Mouse (Mus musculus): ENCODE data around the gene Gdpd1. TPM values are rescaled to one million over a fixed set of nuclear protein-coding genes. Genes with fewer than 3 reads are reported as not detected.

Gdpd1 gene
- 214 TPM for polyA plus RNA-seq (2014; fragmentation: Illumina TruSeq; extraction: RNeasy Lipid Tissue Mini Kit (QIAGEN cat#74804); ENCODE audit: low read depth, low replicate concordance)

DNA sequence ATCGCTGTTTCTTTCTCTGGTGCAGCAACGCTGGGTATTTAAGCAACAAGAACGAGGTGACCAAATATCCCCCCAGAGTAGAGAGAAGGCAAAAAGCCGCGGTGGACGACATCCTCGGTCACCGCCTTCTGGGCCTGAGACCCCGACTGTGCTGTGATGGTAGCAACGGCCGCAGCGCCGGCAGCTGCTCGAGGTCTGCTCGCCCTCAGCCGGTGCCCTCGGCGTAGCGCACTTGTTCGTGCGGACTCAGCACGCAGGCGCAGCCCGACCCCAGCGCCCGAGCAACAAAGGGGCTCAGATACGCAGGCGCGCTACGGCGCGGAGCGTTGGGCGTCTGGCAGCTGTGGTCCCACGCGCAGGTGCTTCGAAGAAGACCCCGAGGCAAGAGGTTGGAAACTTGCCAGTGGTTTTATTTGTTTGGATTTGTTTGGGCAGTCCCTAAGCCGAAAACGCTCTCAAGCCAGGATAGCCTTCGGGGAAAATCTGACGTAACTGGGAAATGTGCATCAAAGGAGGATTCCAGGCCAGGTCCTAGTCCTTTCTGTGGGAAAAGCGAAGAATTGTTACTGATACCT, at the start of gene Gdpd1:
Gene Gdpd1, minus strand, starts transcription at position 197 of the 575 bp plus-strand sequence.

DNA sequence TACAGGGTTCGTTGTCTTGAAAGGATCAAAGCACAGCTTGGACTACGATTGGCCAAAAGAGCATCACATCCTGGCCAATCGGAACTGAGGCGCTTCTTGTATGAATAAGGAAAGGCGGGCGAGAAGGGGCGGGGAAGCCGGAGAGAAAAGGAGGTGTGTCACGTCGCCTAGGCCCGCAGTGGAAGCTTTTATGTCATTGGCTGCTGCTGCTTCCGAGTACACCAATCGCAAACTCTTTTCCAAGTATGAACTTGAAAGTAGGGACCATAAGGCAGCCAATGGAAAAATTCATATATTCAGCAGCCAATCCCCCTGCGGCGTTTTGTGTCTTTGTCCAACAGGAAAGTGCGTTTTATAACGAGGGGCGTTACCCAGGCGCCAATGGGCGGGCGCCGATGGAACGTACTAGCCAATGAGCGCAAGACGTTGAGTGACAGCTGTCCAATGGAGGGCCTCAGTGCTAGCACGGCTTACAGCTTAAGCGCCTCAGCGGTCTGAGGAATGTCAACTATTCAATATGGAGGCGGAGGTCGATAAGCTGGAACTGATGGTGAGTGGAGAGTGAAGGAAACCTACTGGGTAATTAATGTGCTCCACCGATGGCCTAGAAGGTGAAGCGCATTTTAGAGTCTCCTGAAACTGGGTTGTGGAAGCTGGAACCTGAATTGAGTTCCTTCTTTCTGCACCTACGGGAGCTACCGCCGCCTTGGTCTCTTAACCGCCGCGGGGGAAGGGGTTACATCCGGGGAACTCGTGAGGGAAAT, 35.1 kb upstream of the Gdpd1 start, which contains the start of gene Ska2:
Gene Ska2, plus strand, starts transcription at position 480 of the 764 bp plus-strand sequence.

DNA sequence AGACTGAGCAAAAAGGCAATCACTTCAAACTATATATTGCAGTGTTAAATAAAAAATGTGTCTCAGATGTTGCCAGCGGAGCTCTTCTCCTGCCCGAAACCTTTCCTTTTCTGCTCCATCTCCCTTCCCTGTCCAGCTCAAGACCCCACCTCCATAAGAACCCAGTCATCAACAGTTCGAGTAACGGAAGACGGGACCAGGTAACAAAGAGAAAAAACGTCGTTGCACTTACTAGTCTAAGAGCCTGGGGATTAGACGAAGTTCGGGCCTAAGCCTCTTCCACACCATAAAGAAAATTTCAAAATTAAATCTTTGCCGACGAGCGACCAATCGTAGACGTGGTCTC, 34.5 kb upstream of the Gdpd1 start, which contains the start of gene Prr11:
Gene Prr11, minus strand, starts transcription at position 300 of the 346 bp plus-strand sequence.

DNA sequence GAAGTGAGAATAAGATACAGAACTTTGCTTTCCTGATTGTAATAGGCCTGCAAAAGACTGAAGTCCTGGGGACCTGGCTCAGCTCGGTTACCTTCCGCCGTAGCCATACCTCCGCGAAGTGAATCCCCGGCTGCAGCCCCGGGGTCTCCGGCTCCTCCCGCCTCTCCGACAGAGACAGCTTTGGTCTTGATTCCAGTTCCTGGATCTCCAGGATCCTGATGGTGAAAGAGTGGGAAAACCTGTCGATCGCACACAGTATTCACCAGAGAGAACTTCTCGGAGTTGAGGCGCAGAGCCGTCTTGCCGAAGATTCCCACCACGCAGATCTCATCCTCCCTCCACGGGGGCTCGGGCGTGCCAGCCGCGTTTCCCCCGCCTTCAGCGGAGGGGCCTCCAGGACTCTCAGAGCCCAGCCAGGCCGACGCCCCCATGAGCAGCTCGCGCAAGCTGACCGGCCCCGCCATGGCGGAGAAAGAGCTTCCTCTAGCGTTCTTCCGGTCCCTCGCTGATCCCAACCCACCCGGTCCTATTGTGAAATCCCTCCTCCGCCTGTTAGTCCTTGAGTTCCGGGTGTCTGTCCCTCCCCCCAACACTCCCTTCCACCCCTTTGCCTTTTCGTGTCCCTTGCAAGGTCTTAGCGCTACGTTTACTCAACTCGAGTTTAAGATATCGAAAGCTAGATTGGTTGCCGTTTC, 12.6 kb upstream of the Gdpd1 start, which contains the start of gene Smg8:
Gene Smg8, minus strand, starts transcription at position 485 of the 695 bp plus-strand sequence.

DNA sequence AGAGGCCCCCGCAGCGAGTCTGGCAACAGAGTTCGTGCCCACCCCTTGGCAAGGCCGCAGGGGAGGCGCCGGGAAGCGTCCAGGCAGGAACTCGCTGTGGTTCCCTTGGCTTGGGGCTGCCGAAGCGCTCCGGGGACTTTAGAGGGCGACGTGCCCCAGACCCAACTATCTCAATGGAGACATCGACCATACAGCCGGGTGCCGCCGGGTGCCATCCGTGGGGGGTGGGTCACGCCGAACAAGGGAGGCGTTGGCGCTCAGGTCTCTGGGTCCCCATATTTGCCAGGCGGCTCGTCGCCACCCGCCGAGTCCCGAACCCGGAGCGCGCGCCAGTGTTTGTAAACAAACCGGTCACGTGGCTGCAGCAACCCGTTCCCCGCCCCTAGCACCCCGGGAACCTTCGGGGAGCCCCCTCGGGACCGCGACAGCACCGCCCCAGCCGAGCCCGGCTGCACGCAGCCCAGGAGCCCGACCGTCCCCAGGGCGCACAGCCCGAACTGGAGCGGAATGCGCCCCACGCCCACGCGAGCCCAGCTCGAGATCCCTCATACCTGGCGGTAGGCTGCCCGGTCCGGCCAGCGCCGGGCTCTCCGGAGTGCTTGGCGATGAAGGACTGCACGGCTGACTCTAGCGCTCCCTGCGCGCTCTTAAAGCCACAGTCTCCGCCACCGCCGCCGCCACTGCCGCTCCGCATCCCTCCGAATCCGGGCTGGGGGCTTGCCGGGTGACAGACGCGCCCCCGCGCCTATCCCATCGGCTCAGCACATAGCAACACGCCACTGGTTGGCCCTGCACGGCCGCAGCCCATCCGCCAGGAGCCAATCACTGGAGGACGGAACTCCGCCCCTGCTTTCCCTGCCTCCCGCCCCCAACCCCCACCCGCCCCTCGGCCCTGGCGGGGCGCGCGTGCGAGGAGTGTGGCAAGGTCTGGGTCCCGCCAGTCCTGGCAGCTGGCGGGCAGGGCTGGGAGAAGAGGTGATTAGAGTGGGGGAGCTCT, 80.5 kb downstream of the Gdpd1 start, which contains the start of gene Ypel2:
Gene Ypel2, minus strand, starts transcription at position 667 of the 997 bp plus-strand sequence.

Other genes with a start within 250 kb of the Gdpd1 start
- 41.6 TPM for gene Ypel2, start 80.4 kb downstream of the Gdpd1 start, polyA plus RNA-seq (2014; fragmentation: Illumina TruSeq; extraction: RNeasy Lipid Tissue Mini Kit (QIAGEN cat#74804); ENCODE audit: low read depth, low replicate concordance)
- gene Smg8, start 12.7 kb upstream of the Gdpd1 start, polyA plus RNA-seq (2014; fragmentation: Illumina TruSeq; extraction: RNeasy Lipid Tissue Mini Kit (QIAGEN cat#74804); ENCODE audit: low read depth, low replicate concordance) = 7.0 TPM
- 11.7 TPM for gene Prr11, start 34.6 kb upstream of the Gdpd1 start, polyA plus RNA-seq (2014; fragmentation: Illumina TruSeq; extraction: RNeasy Lipid Tissue Mini Kit (QIAGEN cat#74804); ENCODE audit: low read depth, low replicate concordance)
- gene Ska2, start 35.2 kb upstream of the Gdpd1 start, polyA plus RNA-seq (2014; fragmentation: Illumina TruSeq; extraction: RNeasy Lipid Tissue Mini Kit (QIAGEN cat#74804); ENCODE audit: low read depth, low replicate concordance) = 24.8 TPM
- gene Trim37, start 53.0 kb upstream of the Gdpd1 start, polyA plus RNA-seq (2014; fragmentation: Illumina TruSeq; extraction: RNeasy Lipid Tissue Mini Kit (QIAGEN cat#74804); ENCODE audit: low read depth, low replicate concordance) = 18.3 TPM

Measured in sigmoid colon, adult 10 weeks (tissue).